Mouse (Mus musculus) T-helper 1 cell (primary cell): ENCODE results near the gene Zfp579.
"Not testable (repeated sequence)": the region's sequence is repeated elsewhere in the genome, so short reads cannot be mapped to it uniquely, and the experiment has no call there.

Source experiments
- in situ Hi-C: fragments of 300-600 bp; cut with MboI, MseI; formaldehyde crosslinking; loops from one replicate; pipeline ENCODE4 v1.15.1; 2025; ENCODE audit warnings: high pct_unique_total_duplicates

The Zfp579 gene

GRCm38 (mm10) chr7:5015118-5016001 lies 19.4 kb upstream of the Zfp579 start, which contains the start of gene Gm44973:
Gene Gm44973, plus strand, starts transcription at chr7:5015496.
- in situ Hi-C loops, result no loop called here

- in situ Hi-C loops, result no loop called here
Measured at GRCm38 (mm10) chr7:5014251-5015117, 18.5 kb upstream of the Zfp579 start, which contains the start of the genes Zfp524 and Fiz1. Gene Zfp524, plus strand, starts transcription at chr7:5014415. Gene Fiz1, minus strand, starts transcription at chr7:5014697.

- in situ Hi-C loops, result no loop called here
Measured at GRCm38 (mm10) chr7:5012681-5013513, 16.9 kb upstream of the Zfp579 start.

- in situ Hi-C loops, result no loop called here
Measured at GRCm38 (mm10) chr7:5008229-5008628, 12.3 kb upstream of the Zfp579 start.

GRCm38 (mm10) chr7:5002876-5003275 lies 6.9 kb upstream of the Zfp579 start:
- in situ Hi-C loops, result not testable (repeated sequence)

GRCm38 (mm10) chr7:4999876-5000275 lies 3.9 kb upstream of the Zfp579 start:
- in situ Hi-C loops, result no loop called here

GRCm38 (mm10) chr7:4996934-4997333 lies 976 bp upstream of the Zfp579 start:
- in situ Hi-C loops, result no loop called here

GRCm38 (mm10) chr7:4995268-4996002 lies 523 bp downstream of the Zfp579 start:
- in situ Hi-C loops, result no loop called here

GRCm38 (mm10) chr7:4993999-4994788 lies 1.8 kb downstream of the Zfp579 start:
- in situ Hi-C loops, result no loop called here

- in situ Hi-C loops, result no loop called here
Measured at GRCm38 (mm10) chr7:4993347-4993998, 2.5 kb downstream of the Zfp579 start.

- in situ Hi-C loops, result no loop called here
Measured at GRCm38 (mm10) chr7:4988250-4988649, 7.7 kb downstream of the Zfp579 start.

GRCm38 (mm10) chr7:4976832-4977231 lies 19.1 kb downstream of the Zfp579 start:
- in situ Hi-C loops, result loop anchor here (10.0 kb wide), 1 partner anchor 922 kb away; no protein-coding TSS in a partner anchor

- in situ Hi-C loops, result loop anchor here (10.0 kb wide), 1 partner anchor 921 kb away; no protein-coding TSS in a partner anchor
Measured at GRCm38 (mm10) chr7:4975455-4975854, 20.5 kb downstream of the Zfp579 start.

GRCm38 (mm10) chr7:4972321-4973047 lies 23.5 kb downstream of the Zfp579 start:
- in situ Hi-C loops, result loop anchor here (10.0 kb wide), 1 partner anchor 918 kb away; no protein-coding TSS in a partner anchor

- in situ Hi-C loops, result loop anchor here (10.0 kb wide), 1 partner anchor 917 kb away; no protein-coding TSS in a partner anchor
Measured at GRCm38 (mm10) chr7:4971710-4972109, 24.2 kb downstream of the Zfp579 start.

GRCm38 (mm10) chr7:4971068-4971467 lies 24.9 kb downstream of the Zfp579 start, which contains the start of gene Sbk3:
Gene Sbk3, minus strand, starts transcription at chr7:4971168.
- in situ Hi-C loops, result loop anchor here (10.0 kb wide), 1 partner anchor 916 kb away; no protein-coding TSS in a partner anchor

- in situ Hi-C loops, result no loop called here
Measured at GRCm38 (mm10) chr7:4964988-4965387, 31.0 kb downstream of the Zfp579 start.

- in situ Hi-C loops, result no loop called here
Measured at GRCm38 (mm10) chr7:4964272-4964671, 31.7 kb downstream of the Zfp579 start, which contains the start of gene Sbk2. Gene Sbk2, minus strand, starts transcription at chr7:4964406.
